Comparison of ENCODE assay signal across 10 mouse cellular contexts in genomic region chr6:81660478-81661395, GRCm38 (mm10).
DNase-seq lines count a peak whose midpoint lies in the region; ATAC-seq and TF ChIP-seq lines count a peak whose summit lies in the region.
"Had no signal": no experiment of that assay in that cellular context is flagged by ENCODE, and none has a peak within 500 bp of the region (broad histone marks: within the 10 kb centered on the region; RNA-seq: fewer than 3 reads in every experiment).

No protein-coding gene starts in this region.

- H3K9ac ChIP-seq in forebrain, embryonic 15.5 days (replicated peaks): no peak overlapping the region
- H3K9ac ChIP-seq in neural tube, embryonic 15.5 days (replicated peaks): no peak overlapping the region

- no peak overlapping the region; the same call in 1 of the 2 replicates for H3K4me3 ChIP-seq in forebrain, embryonic 15.5 days
- H3K4me3 ChIP-seq in neural tube, embryonic 15.5 days (replicated peaks): no peak overlapping the region

- TF ChIP-seq CTCF in brain, embryonic 14.5 days (IDR thresholded peaks at IDR 0.05; ENCODE audit: borderline replicate concordance, extremely low read depth, insufficient read depth, insufficient read length): no peak

- WGBS in forebrain, embryonic 15.5 days: 21% methylated on average over 17 of the region's 17 CpGs
- WGBS in neural tube, embryonic 15.5 days: 28% methylated on average over 17 of the region's 17 CpGs

- H3K4me1 ChIP-seq in forebrain, embryonic 15.5 days: 0 out of 2 replicates have a peak, but pooled peaks cover 10% of the 10 kb centered on the region
- H3K4me1 ChIP-seq in neural tube, embryonic 15.5 days: 0 out of 2 replicates have a peak, but pooled peaks cover 5% of the 10 kb centered on the region

- peak overlapping the region; percentile 46 for H3K27ac ChIP-seq in forebrain, embryonic 15.5 days (replicated peaks)
- peak overlapping the region; percentile 74 for H3K27ac ChIP-seq in neural tube, embryonic 15.5 days (replicated peaks)
- H3K27ac ChIP-seq: macrophage had no signal

- ATAC-seq in forebrain, embryonic 15.5 days (replicated peaks): peak; percentile 79
- peak; percentile 90 for ATAC-seq in neural tube, embryonic 15.5 days (ENCODE audit: low FRiP score)
- ATAC-seq: Patski had no signal

- no peaks in the 10 kb centered on the region for H3K27me3 ChIP-seq in forebrain, embryonic 15.5 days
- H3K27me3 ChIP-seq in neural tube, embryonic 15.5 days (replicated peaks): no peaks in the 10 kb centered on the region
- H3K27me3 ChIP-seq: Patski had no signal

- no peaks in the 10 kb centered on the region for H3K36me3 ChIP-seq in forebrain, embryonic 15.5 days
- H3K36me3 ChIP-seq in neural tube, embryonic 15.5 days: no peaks in the 10 kb centered on the region

- TF ChIP-seq POLR2A in brain, embryonic 14.5 days (IDR thresholded peaks at IDR 0.05; ENCODE audit: borderline replicate concordance, extremely low read depth, insufficient read depth, insufficient read length, poor library complexity, severe bottlenecking): no peak

- DNase-seq in ES-CJ7 (ENCODE audit: low read depth, low spot score): peak; percentile 33
- peak; percentile 90 for DNase-seq in brain, embryonic 14.5 days (ENCODE audit: low read depth)
- peak; percentile 42 to 70 for DNase-seq in layer of hippocampus, adult 8-10 months (ENCODE audit: low spot score in 2 of 2)
- no peak for DNase-seq in kidney, adult 18-20 months
- no peak for DNase-seq in retina, postnatal 1 day
- DNase-seq in spleen, postnatal 4 days (ENCODE audit: low spot score in 2 of 2): no peak

- no peaks in the 10 kb centered on the region for H3K9me3 ChIP-seq in forebrain, embryonic 15.5 days
- H3K9me3 ChIP-seq in neural tube, embryonic 15.5 days (replicated peaks): no peaks in the 10 kb centered on the region

- H3K4me2 ChIP-seq in forebrain, embryonic 15.5 days (replicated peaks): peak overlapping the region; percentile 19
- H3K4me2 ChIP-seq in neural tube, embryonic 15.5 days: peak overlapping the region; percentile 29

Comparison
In these comparisons a context has a peak if more than half of its experiments do, and no peak if none do; other contexts are left out.
1. DNase-seq: peak in ES-CJ7 (single experiment), brain, embryonic 14.5 days (single experiment) and layer of hippocampus, adult 8-10 months (2 of 2); none in kidney, adult 18-20 months (single experiment), retina, postnatal 1 day (single experiment) and spleen, postnatal 4 days (0 of 2).